Mouse (Mus musculus) C2C12 (cell line): ENCODE measurements around the gene Minos1. TPM values are rescaled to one million over a fixed set of nuclear protein-coding genes. Genes with fewer than 3 reads are reported as not detected.

Experiments used
- H3K27me3 ChIP-seq: one replicate; pipeline ENCODE4 v1.6.1; 2011; ENCODE audit not compliant: control insufficient read depth, insufficient read depth, insufficient read length
- H3K36me3 ChIP-seq: one replicate; pipeline ENCODE4 v1.6.1; 2011; ENCODE audit not compliant: control insufficient read depth, insufficient read depth
- H3K4me3 ChIP-seq: one replicate; pipeline ENCODE4 v1.5.1; 2011; ENCODE audit warnings: mild to moderate bottlenecking, control low read depth; ENCODE audit not compliant: poor library complexity, insufficient read depth, severe bottlenecking
- H3K79me2 ChIP-seq: one replicate; pipeline ENCODE4 v1.6.1; 2011; ENCODE audit not compliant: control insufficient read depth, insufficient read depth
- H3K79me3 ChIP-seq: one replicate; pipeline ENCODE4 v1.6.1; 2011; ENCODE audit warnings: low read depth, control low read depth
- H3ac ChIP-seq: one replicate; pipeline ENCODE3; 2011; ENCODE audit warnings: low read depth; ENCODE audit not compliant: control insufficient read depth, insufficient read length
- CEBPB ChIP-seq: IDR thresholded peaks from one replicate; pipeline ENCODE4 v1.6.1; 2011; ENCODE audit warnings: low read depth, mild to moderate bottlenecking, control low read depth, moderate library complexity
- CTCF ChIP-seq: IDR thresholded peaks from one replicate; pipeline ENCODE4 v1.5.1; 2011; ENCODE audit not compliant: control insufficient read depth, insufficient read depth, insufficient read length
- FOSL1 ChIP-seq: IDR thresholded peaks from one replicate; pipeline ENCODE4 v1.8.0; 2011; ENCODE audit warnings: mild to moderate bottlenecking, low read length; ENCODE audit not compliant: poor library complexity, insufficient read depth, severe bottlenecking
- MAX ChIP-seq: IDR thresholded peaks from one replicate; pipeline ENCODE4 v1.6.1; 2011; ENCODE audit warnings: mild to moderate bottlenecking, control low read depth
- MYOD1 ChIP-seq: IDR thresholded peaks from one replicate; pipeline ENCODE4 v1.6.1; 2011; ENCODE audit warnings: low read depth; ENCODE audit not compliant: control insufficient read depth, insufficient read length
- MYOG ChIP-seq: IDR thresholded peaks from one replicate; pipeline ENCODE4 v1.6.1; 2011; ENCODE audit not compliant: control insufficient read depth, insufficient read length; ENCODE audit errors: extremely low read depth
- USF1 ChIP-seq: IDR thresholded peaks from one replicate; pipeline ENCODE4 v1.6.1; 2011; ENCODE audit warnings: low read depth, mild to moderate bottlenecking, control low read depth, moderate library complexity
- polyA plus RNA-seq: library from polyadenylated mRNA; unstranded; fragments of >200 nt; fragmentation: generic; extraction: Trizol; gene quantifications from one replicate; pipeline ENCODE4 v1.2.1, GENCODE M21; 2012; ENCODE audit warnings: missing spikeins

Gene Minos1
- polyA plus RNA-seq, 1 experiment: 246 TPM

- Histone ChIP-seq H3K79me2 (no peaks in the 10 kb centered on the region), H3K79me3 (no peaks in the 10 kb centered on the region), H3K27me3 (peaks cover 33% of the 10 kb centered on the region), H3ac (no peak overlapping the region), H3K4me3 (no peak overlapping the region), H3K36me3 (no peaks in the 10 kb centered on the region)
- no peak for TF ChIP-seq MAX
- TF ChIP-seq CEBPB: no peak
- no peak for TF ChIP-seq MYOD1
- TF ChIP-seq MYOG: no peak
- no peak for TF ChIP-seq USF1
- TF ChIP-seq CTCF: no peak
- TF ChIP-seq FOSL1: no peak
Observed at GRCm38 (mm10) chr4:139064831-139065230, 66.1 kb downstream of the Minos1 start.

GRCm38 (mm10) chr4:139059569-139059968, 71.3 kb downstream of the Minos1 start:
- H3K4me3 ChIP-seq: no peak overlapping the region
- no peak overlapping the region for H3ac ChIP-seq
- no peaks in the 10 kb centered on the region for H3K36me3 ChIP-seq
- H3K27me3 ChIP-seq: peaks cover 23% of the 10 kb centered on the region
- no peak for TF ChIP-seq MYOD1
- TF ChIP-seq CEBPB: no peak
- TF ChIP-seq MYOG: no peak
- TF ChIP-seq CTCF: no peak
- no peak for TF ChIP-seq MAX
- TF ChIP-seq FOSL1: no peak
- TF ChIP-seq USF1: no peak
- no peaks in the 10 kb centered on the region for H3K79me3 ChIP-seq
- H3K79me2 ChIP-seq: no peaks in the 10 kb centered on the region

- Histone ChIP-seq H3K4me3 (no peak overlapping the region), H3K27me3 (peaks cover 24% of the 10 kb centered on the region), H3ac (no peak overlapping the region), H3K36me3 (no peaks in the 10 kb centered on the region), H3K79me3 (no peaks in the 10 kb centered on the region), H3K79me2 (no peaks in the 10 kb centered on the region)
- TF ChIP-seq CTCF: no peak
- no peak for TF ChIP-seq MYOD1
- no peak for TF ChIP-seq FOSL1
- TF ChIP-seq USF1: no peak
- no peak for TF ChIP-seq MAX
Observed at GRCm38 (mm10) chr4:139058029-139058428, 72.9 kb downstream of the Minos1 start.

- Histone ChIP-seq H3ac (no peak overlapping the region), H3K79me3 (no peaks in the 10 kb centered on the region), H3K36me3 (no peaks in the 10 kb centered on the region), H3K27me3 (peaks cover 24% of the 10 kb centered on the region), H3K79me2 (no peaks in the 10 kb centered on the region), H3K4me3 (no peak overlapping the region)
- no peak for TF ChIP-seq CTCF
- TF ChIP-seq MAX: no peak
- no peak for TF ChIP-seq MYOG
- TF ChIP-seq FOSL1: no peak
- no peak for TF ChIP-seq MYOD1
- TF ChIP-seq CEBPB: no peak
- no peak for TF ChIP-seq USF1
Observed at GRCm38 (mm10) chr4:139057291-139057690, 73.6 kb downstream of the Minos1 start.

GRCm38 (mm10) chr4:139055744-139056143, 75.2 kb downstream of the Minos1 start:
- peaks cover 31% of the 10 kb centered on the region for H3K27me3 ChIP-seq
- no peak for TF ChIP-seq CTCF
- H3K79me2 ChIP-seq: no peaks in the 10 kb centered on the region
- H3K36me3 ChIP-seq: no peaks in the 10 kb centered on the region
- no peak overlapping the region for H3K4me3 ChIP-seq
- H3ac ChIP-seq: no peak overlapping the region
- H3K79me3 ChIP-seq: no peaks in the 10 kb centered on the region

- Histone ChIP-seq H3K27me3 (peaks cover 32% of the 10 kb centered on the region), H3K4me3 (no peak overlapping the region)
Observed at GRCm38 (mm10) chr4:139055336-139055735, 75.6 kb downstream of the Minos1 start.

More at GRCm38 (mm10) chr4:139055336-139055735, 75.6 kb downstream of the Minos1 start:
- Histone ChIP-seq H3K79me2 (no peaks in the 10 kb centered on the region), H3K36me3 (no peaks in the 10 kb centered on the region), H3ac (no peak overlapping the region), H3K79me3 (no peaks in the 10 kb centered on the region)
- TF ChIP-seq MAX: no peak
- TF ChIP-seq CTCF: no peak
- TF ChIP-seq MYOD1: no peak
- no peak for TF ChIP-seq MYOG
- no peak for TF ChIP-seq CEBPB
- no peak for TF ChIP-seq FOSL1
- no peak for TF ChIP-seq USF1
